Mouse (Mus musculus): ENCODE results near the gene Fndc3b. TPM values are rescaled to one million over a fixed set of nuclear protein-coding genes. Genes with fewer than 3 reads are reported as not detected.

Fndc3b gene
- polyA plus RNA-seq, 1 experiment from 2014 or later: 12.8 TPM

GRCm38 (mm10) chr3:27626301-27626700 is 84.8 kb downstream of the Fndc3b start:
- no peaks in the 10 kb centered on the region for H3K4me1 ChIP-seq (replicated peaks; ENCODE audit: control insufficient read depth, insufficient read depth, low read length)
- no peaks in the 10 kb centered on the region for H3K27me3 ChIP-seq (ENCODE audit: control insufficient read depth, insufficient read depth, low read length)
- no peaks in the 10 kb centered on the region for H3K36me3 ChIP-seq (ENCODE audit: control insufficient read depth, insufficient read depth, low read length)
- H3K27ac ChIP-seq (ENCODE audit: low read depth, low read length): no peak overlapping the region
- no peaks in the 10 kb centered on the region for H3K9me3 ChIP-seq (ENCODE audit: control insufficient read depth, low read length)
- H3K4me2 ChIP-seq (replicated peaks; ENCODE audit: low read depth, low read length): no peak overlapping the region
- WGBS: 87% methylated on average over 8 of the region's 8 CpGs
- DNase-seq (ENCODE audit: low spot score) (no peak), ATAC-seq (ENCODE audit: low FRiP score) (no peak)
- no peak overlapping the region for H3K4me3 ChIP-seq (ENCODE audit: low read depth, low read length)
- H3K9ac ChIP-seq (ENCODE audit: low read depth, low read length): no peak overlapping the region

- H3K4me2 ChIP-seq (replicated peaks; ENCODE audit: low read depth, low read length): no peak overlapping the region
- H3K27ac ChIP-seq (ENCODE audit: low read depth, low read length): no peak overlapping the region
- no peaks in the 10 kb centered on the region for H3K4me1 ChIP-seq (replicated peaks; ENCODE audit: control insufficient read depth, insufficient read depth, low read length)
- H3K4me3 ChIP-seq (ENCODE audit: low read depth, low read length): no peak overlapping the region
- no peak for DNase-seq (ENCODE audit: low spot score)
- H3K36me3 ChIP-seq (ENCODE audit: control insufficient read depth, insufficient read depth, low read length): no peaks in the 10 kb centered on the region
- ATAC-seq (ENCODE audit: low FRiP score): no peak
- 83% methylated on average over 8 of the region's 8 CpGs for WGBS
- H3K9me3 ChIP-seq (ENCODE audit: control insufficient read depth, low read length): no peaks in the 10 kb centered on the region
- no peaks in the 10 kb centered on the region for H3K27me3 ChIP-seq (ENCODE audit: control insufficient read depth, insufficient read depth, low read length)
- H3K9ac ChIP-seq (ENCODE audit: low read depth, low read length): no peak overlapping the region
Observed at GRCm38 (mm10) chr3:27625592-27625985, 85.5 kb downstream of the Fndc3b start.

- no peak overlapping the region for H3K27ac ChIP-seq (ENCODE audit: low read depth, low read length)
- no peak for DNase-seq (ENCODE audit: low spot score)
Observed at GRCm38 (mm10) chr3:27624974-27625591, 86.0 kb downstream of the Fndc3b start.

GRCm38 (mm10) chr3:27622451-27622850 is 88.7 kb downstream of the Fndc3b start:
- Histone ChIP-seq H3K9ac (ENCODE audit: low read depth, low read length) (no peak overlapping the region), H3K4me2 (replicated peaks; ENCODE audit: low read depth, low read length) (no peak overlapping the region), H3K4me3 (ENCODE audit: low read depth, low read length) (no peak overlapping the region), H3K36me3 (ENCODE audit: control insufficient read depth, insufficient read depth, low read length) (no peaks in the 10 kb centered on the region), H3K27me3 (ENCODE audit: control insufficient read depth, insufficient read depth, low read length) (no peaks in the 10 kb centered on the region), H3K4me1 (replicated peaks; ENCODE audit: control insufficient read depth, insufficient read depth, low read length) (no peaks in the 10 kb centered on the region), H3K27ac (ENCODE audit: low read depth, low read length) (no peak overlapping the region), H3K9me3 (ENCODE audit: control insufficient read depth, low read length) (no peaks in the 10 kb centered on the region)
- 87% methylated on average over 4 of the region's 4 CpGs for WGBS
- ATAC-seq (ENCODE audit: low FRiP score) (no peak), DNase-seq (ENCODE audit: low spot score) (no peak)

More at GRCm38 (mm10) chr3:27624974-27625591, 86.0 kb downstream of the Fndc3b start:
- Histone ChIP-seq H3K4me2 (replicated peaks; ENCODE audit: low read depth, low read length) (no peak overlapping the region), H3K4me3 (ENCODE audit: low read depth, low read length) (no peak overlapping the region), H3K4me1 (replicated peaks; ENCODE audit: control insufficient read depth, insufficient read depth, low read length) (no peaks in the 10 kb centered on the region), H3K9me3 (ENCODE audit: control insufficient read depth, low read length) (no peaks in the 10 kb centered on the region), H3K27me3 (ENCODE audit: control insufficient read depth, insufficient read depth, low read length) (no peaks in the 10 kb centered on the region), H3K36me3 (ENCODE audit: control insufficient read depth, insufficient read depth, low read length) (no peaks in the 10 kb centered on the region), H3K9ac (ENCODE audit: low read depth, low read length) (no peak overlapping the region)
- no peak for ATAC-seq (ENCODE audit: low FRiP score)
- WGBS: 88% methylated on average over 12 of the region's 12 CpGs

- 87% methylated on average over 4 of the region's 4 CpGs for WGBS
- H3K9me3 ChIP-seq (ENCODE audit: control insufficient read depth, low read length): no peaks in the 10 kb centered on the region
- no peaks in the 10 kb centered on the region for H3K27me3 ChIP-seq (ENCODE audit: control insufficient read depth, insufficient read depth, low read length)
- ATAC-seq (ENCODE audit: low FRiP score): no peak
- H3K36me3 ChIP-seq (ENCODE audit: control insufficient read depth, insufficient read depth, low read length): no peaks in the 10 kb centered on the region
- H3K4me3 ChIP-seq (ENCODE audit: low read depth, low read length): no peak overlapping the region
- DNase-seq (ENCODE audit: low spot score): no peak
- no peak overlapping the region for H3K9ac ChIP-seq (ENCODE audit: low read depth, low read length)
- no peak overlapping the region for H3K27ac ChIP-seq (ENCODE audit: low read depth, low read length)
- no peak overlapping the region for H3K4me2 ChIP-seq (replicated peaks; ENCODE audit: low read depth, low read length)
- no peaks in the 10 kb centered on the region for H3K4me1 ChIP-seq (replicated peaks; ENCODE audit: control insufficient read depth, insufficient read depth, low read length)
Observed at GRCm38 (mm10) chr3:27621176-27621575, 89.9 kb downstream of the Fndc3b start.

- WGBS: 90% methylated on average over 9 of the region's 9 CpGs
- no peak overlapping the region for H3K9ac ChIP-seq (ENCODE audit: low read depth, low read length)
- no peak overlapping the region for H3K4me3 ChIP-seq (ENCODE audit: low read depth, low read length)
- DNase-seq (ENCODE audit: low spot score) (no peak), ATAC-seq (ENCODE audit: low FRiP score) (no peak)
- H3K4me1 ChIP-seq (replicated peaks; ENCODE audit: control insufficient read depth, insufficient read depth, low read length): no peaks in the 10 kb centered on the region
- H3K36me3 ChIP-seq (ENCODE audit: control insufficient read depth, insufficient read depth, low read length): no peaks in the 10 kb centered on the region
- no peak overlapping the region for H3K4me2 ChIP-seq (replicated peaks; ENCODE audit: low read depth, low read length)
- H3K9me3 ChIP-seq (ENCODE audit: control insufficient read depth, low read length): no peaks in the 10 kb centered on the region
- H3K27ac ChIP-seq (ENCODE audit: low read depth, low read length): no peak overlapping the region
- no peaks in the 10 kb centered on the region for H3K27me3 ChIP-seq (ENCODE audit: control insufficient read depth, insufficient read depth, low read length)
Observed at GRCm38 (mm10) chr3:27617733-27618132, 93.4 kb downstream of the Fndc3b start.

- H3K4me2 ChIP-seq (replicated peaks; ENCODE audit: low read depth, low read length): no peak overlapping the region
- no peaks in the 10 kb centered on the region for H3K4me1 ChIP-seq (replicated peaks; ENCODE audit: control insufficient read depth, insufficient read depth, low read length)
- no peaks in the 10 kb centered on the region for H3K9me3 ChIP-seq (ENCODE audit: control insufficient read depth, low read length)
- H3K9ac ChIP-seq (ENCODE audit: low read depth, low read length): no peak overlapping the region
- no peak overlapping the region for H3K4me3 ChIP-seq (ENCODE audit: low read depth, low read length)
- DNase-seq (ENCODE audit: low spot score) (no peak), ATAC-seq (ENCODE audit: low FRiP score) (no peak)
- no peaks in the 10 kb centered on the region for H3K36me3 ChIP-seq (ENCODE audit: control insufficient read depth, insufficient read depth, low read length)
- no peaks in the 10 kb centered on the region for H3K27me3 ChIP-seq (ENCODE audit: control insufficient read depth, insufficient read depth, low read length)
- no peak overlapping the region for H3K27ac ChIP-seq (ENCODE audit: low read depth, low read length)
- WGBS: 91% methylated on average over 1 of the region's 1 CpGs
Observed at GRCm38 (mm10) chr3:27617237-27617499, 93.9 kb downstream of the Fndc3b start.

GRCm38 (mm10) chr3:27616421-27617236 is 94.5 kb downstream of the Fndc3b start:
- Histone ChIP-seq H3K27me3 (ENCODE audit: control insufficient read depth, insufficient read depth, low read length) (no peaks in the 10 kb centered on the region), H3K4me1 (replicated peaks; ENCODE audit: control insufficient read depth, insufficient read depth, low read length) (no peaks in the 10 kb centered on the region), H3K4me3 (ENCODE audit: low read depth, low read length) (no peak overlapping the region), H3K4me2 (replicated peaks; ENCODE audit: low read depth, low read length) (no peak overlapping the region), H3K9ac (ENCODE audit: low read depth, low read length) (no peak overlapping the region), H3K27ac (ENCODE audit: low read depth, low read length) (no peak overlapping the region), H3K36me3 (ENCODE audit: control insufficient read depth, insufficient read depth, low read length) (no peaks in the 10 kb centered on the region), H3K9me3 (ENCODE audit: control insufficient read depth, low read length) (no peaks in the 10 kb centered on the region)
- no peak for ATAC-seq (ENCODE audit: low FRiP score)
- 78% methylated on average over 19 of the region's 19 CpGs for WGBS
- DNase-seq (ENCODE audit: low spot score): no peak

GRCm38 (mm10) chr3:27615479-27615878 is 95.6 kb downstream of the Fndc3b start:
- H3K4me1 ChIP-seq (replicated peaks; ENCODE audit: control insufficient read depth, insufficient read depth, low read length): no peaks in the 10 kb centered on the region
- 62% methylated on average over 8 of the region's 8 CpGs for WGBS
- H3K27me3 ChIP-seq (ENCODE audit: control insufficient read depth, insufficient read depth, low read length): no peaks in the 10 kb centered on the region
- H3K9me3 ChIP-seq (ENCODE audit: control insufficient read depth, low read length): no peaks in the 10 kb centered on the region
- H3K9ac ChIP-seq (ENCODE audit: low read depth, low read length): no peak overlapping the region
- H3K36me3 ChIP-seq (ENCODE audit: control insufficient read depth, insufficient read depth, low read length): no peaks in the 10 kb centered on the region
- DNase-seq (ENCODE audit: low spot score): no peak
- H3K4me3 ChIP-seq (ENCODE audit: low read depth, low read length): no peak overlapping the region
- H3K4me2 ChIP-seq (replicated peaks; ENCODE audit: low read depth, low read length): no peak overlapping the region
- no peak for ATAC-seq (ENCODE audit: low FRiP score)
- H3K27ac ChIP-seq (ENCODE audit: low read depth, low read length): no peak overlapping the region

Data from hindbrain, embryonic 11.5 days (tissue).